8 mouse cellular contexts compared by ENCODE assay signal in genomic region chr4:48044491-48045211, GRCm38 (mm10). TPM values are rescaled to one million over a fixed set of nuclear protein-coding genes. Genes with fewer than 3 reads are reported as not detected.
DNase-seq lines count a peak whose midpoint lies in the region; ATAC-seq and TF ChIP-seq lines count a peak whose summit lies in the region.

Gene Nr4a3 (plus strand): TSS chr4:48045153.

- no peaks in the 10 kb centered on the region for H3K4me1 ChIP-seq in brown adipose tissue, adult 24 weeks (ENCODE audit: control insufficient read depth, insufficient read depth, insufficient read length, low read length)
- H3K4me1 ChIP-seq in heart, embryonic 13.5 days: peaks cover 44% of the 10 kb centered on the region
- peaks cover 8% of the 10 kb centered on the region; the same call in 1 of the 2 replicates for H3K4me1 ChIP-seq in liver, embryonic 11.5 days (replicated peaks; ENCODE audit: control insufficient read depth, insufficient read depth, low read length)

- H3K27me3 ChIP-seq in heart, embryonic 13.5 days (replicated peaks): peaks cover 42% of the 10 kb centered on the region
- H3K27me3 ChIP-seq in liver, embryonic 11.5 days (replicated peaks; ENCODE audit: control insufficient read depth, insufficient read depth, low read length): peaks cover 51% of the 10 kb centered on the region
- peaks cover 18% of the 10 kb centered on the region for H3K27me3 ChIP-seq in myocyte (ENCODE audit: control insufficient read depth, insufficient read depth, insufficient read length)

- H3K9me3 ChIP-seq in heart, embryonic 13.5 days: no peaks in the 10 kb centered on the region
- no peaks in the 10 kb centered on the region for H3K9me3 ChIP-seq in liver, embryonic 11.5 days (ENCODE audit: control insufficient read depth, low read length)

- WGBS in heart, embryonic 13.5 days: 0% methylated on average over 50 of the region's 54 CpGs
- WGBS in liver, embryonic 11.5 days: 0% methylated on average over 40 of the region's 54 CpGs

- H3K36me3 ChIP-seq in heart, embryonic 13.5 days: no peaks in the 10 kb centered on the region
- H3K36me3 ChIP-seq in liver, embryonic 11.5 days (ENCODE audit: control insufficient read depth, insufficient read depth, low read length): no peaks in the 10 kb centered on the region
- H3K36me3 ChIP-seq in myocyte (ENCODE audit: control insufficient read depth, insufficient read depth): no peaks in the 10 kb centered on the region

- peak; percentile 35 for TF ChIP-seq POLR2A in myocyte (IDR thresholded peaks at IDR 0.05; ENCODE audit: insufficient read length, low read depth)

- H3K27ac ChIP-seq in brown adipose tissue, adult 24 weeks (replicated peaks; ENCODE audit: low read depth, low read length): peak within 1 kb of the TSS; percentile 67
- H3K27ac ChIP-seq in heart, embryonic 13.5 days (replicated peaks): peak within 1 kb of the TSS; percentile 98
- no peak within 1 kb of the TSS for H3K27ac ChIP-seq in liver, embryonic 11.5 days (ENCODE audit: low read depth, low read length)

- H3ac ChIP-seq in myocyte (ENCODE audit: control insufficient read depth, insufficient read length): peak within 1 kb of the TSS; percentile 18

- H3K9ac ChIP-seq in heart, embryonic 13.5 days: peak within 1 kb of the TSS; percentile 86
- peak within 1 kb of the TSS; percentile 68 for H3K9ac ChIP-seq in liver, embryonic 11.5 days (ENCODE audit: low read depth, low read length)

- H3K4me2 ChIP-seq in heart, embryonic 13.5 days: peak within 1 kb of the TSS; percentile 91
- peak within 1 kb of the TSS; percentile 96 for H3K4me2 ChIP-seq in liver, embryonic 11.5 days
- peak within 1 kb of the TSS; percentile 100 for H3K4me2 ChIP-seq in myocyte (ENCODE audit: low read depth)

- H3K79me2 ChIP-seq in myocyte (ENCODE audit: control insufficient read depth, insufficient read depth): no peaks in the 10 kb centered on the region

- ATAC-seq in erythroid progenitor cell, adult 5-6 weeks (replicated peaks; ENCODE audit: low FRiP score, poor library complexity, severe bottlenecking): peak; percentile 65
- peak; percentile 58 for ATAC-seq in heart, embryonic 13.5 days (ENCODE audit: extremely low read depth, insufficient number of reproducible peaks, low FRiP score, low TSS enrichment)
- peak; percentile 77 for ATAC-seq in liver, embryonic 11.5 days (replicated peaks; ENCODE audit: low FRiP score)

- DNase-seq in CD4-positive, CD25-positive, alpha-beta regulatory T cell, adult 2 months (ENCODE audit: low read depth, low spot score): peak; percentile 97
- DNase-seq in kidney, postnatal 10 days: peak; percentile 91
- peak; percentile 80 for DNase-seq in liver, embryonic 11.5 days (ENCODE audit: low spot score)
- peak; percentile 72 to 88 for DNase-seq in spleen, postnatal 4 days (ENCODE audit: low spot score in 2 of 2)

- H3K4me3 ChIP-seq in brown adipose tissue, adult 24 weeks (ENCODE audit: insufficient read depth, low read depth, low read length): peak within 1 kb of the TSS; percentile 80
- peak within 1 kb of the TSS; percentile 68 for H3K4me3 ChIP-seq in heart, embryonic 13.5 days
- H3K4me3 ChIP-seq in liver, embryonic 11.5 days (ENCODE audit: low read depth, low read length): peak within 1 kb of the TSS; percentile 70
- peak within 1 kb of the TSS; percentile 47 for H3K4me3 ChIP-seq in myocyte

TF ChIP-seq in myocyte, 11 proteins besides CTCF, POLR2A, EP300 and RAD21:
- TF ChIP-seq SRF (IDR thresholded peaks at IDR 0.05; ENCODE audit: control insufficient read depth, insufficient read length, low read depth) (no peak), MYOD1 (IDR thresholded peaks at IDR 0.05; ENCODE audit: control insufficient read depth in 1 of 3, insufficient read length in 2 of 3, low read depth in 2 of 3) (peak; percentile 8 to 59 (median 49)), USF1 (IDR thresholded peaks at IDR 0.05; ENCODE audit: low read depth) (no peak), TCF3 (IDR thresholded peaks at IDR 0.05; ENCODE audit: insufficient read length, low read depth) (no peak), CEBPB (IDR thresholded peaks at IDR 0.05; ENCODE audit: insufficient read depth, poor library complexity, severe bottlenecking) (no peak), MYOG (IDR thresholded peaks at IDR 0.05; ENCODE audit: control insufficient read depth in 1 of 3, insufficient read depth in 1 of 3, insufficient read length in 2 of 3, low read depth in 2 of 3) (peak; percentile 40 to 85 (median 42))

RNA-seq across cellular contexts. Expression of gene Nr4a3, which starts in this region (rescaled TPM):
- 0.88 and 1.1 TPM in 2 replicates for polyA plus RNA-seq in brown adipose tissue, adult 24 weeks (2012; ENCODE audit: insufficient read depth, insufficient read length, missing spikeins)
- not detected in 2 replicates for total RNA-seq in erythroid progenitor cell, adult 5-6 weeks (2015; ENCODE audit: low replicate concordance)
- not detected in 2 replicates for total RNA-seq in erythroid progenitor cell, adult 5-6 weeks (2017; ENCODE audit: low replicate concordance)
- polyA plus RNA-seq in heart, embryonic 13.5 days (2015; fragmentation: Nextera tagmentation; extraction: Ambion mirVana): 0.18 and 0.28 TPM in 2 replicates
- 0.04 TPM in 2 replicates for polyA plus RNA-seq in liver, embryonic 11.5 days (2014; fragmentation: Nextera tagmentation; extraction: Ambion mirVana)
- 0.32 TPM for polyA plus RNA-seq in myocyte (2012; fragmentation: generic; extraction: Trizol)

Comparison
In these comparisons a context has a peak if more than half of its experiments do, and no peak if none do; other contexts are left out.
1. Peak in ATAC-seq in erythroid progenitor cell, adult 5-6 weeks; RNA of the gene not detected or under 1 TPM.
2. Peak in ATAC-seq, H3K4me3 ChIP-seq, H3K27ac ChIP-seq, H3K9ac ChIP-seq and H3K4me2 ChIP-seq in heart, embryonic 13.5 days; RNA of the gene not detected or under 1 TPM.
3. Peak in DNase-seq, ATAC-seq, H3K4me3 ChIP-seq, H3K9ac ChIP-seq and H3K4me2 ChIP-seq in liver, embryonic 11.5 days; RNA of the gene not detected or under 1 TPM.